Comparison of ENCODE assay signal across 8 mouse cellular contexts in the genomic region with DNA sequence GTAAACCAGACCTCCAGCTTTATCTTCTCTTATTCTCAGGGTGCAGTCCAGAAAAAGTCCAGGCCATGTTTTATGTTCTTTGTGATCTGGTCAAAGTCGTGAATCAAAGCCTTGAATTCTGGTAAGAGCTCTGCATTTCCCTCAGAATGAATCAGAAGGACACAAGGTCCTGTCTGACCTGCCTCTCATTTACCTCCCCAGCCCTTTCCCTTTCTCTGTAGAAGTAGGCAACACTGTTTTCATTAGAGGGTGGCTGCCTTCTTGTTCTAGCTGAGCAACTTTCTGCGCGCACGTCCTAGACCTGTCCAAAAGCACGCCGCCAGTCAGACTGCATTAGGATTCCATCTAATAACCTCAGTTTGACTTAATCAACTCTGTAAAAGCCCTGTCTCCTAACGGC. TPM values are rescaled to one million over a fixed set of nuclear protein-coding genes. Genes with fewer than 3 reads are reported as not detected.
DNase-seq lines count a peak whose midpoint lies in the region; ATAC-seq and TF ChIP-seq lines count a peak whose summit lies in the region.

No protein-coding gene starts in this region.

- no peaks in the 10 kb centered on the region for H3K9me3 ChIP-seq in erythroblast, embryonic 14.5 days (ENCODE audit: control insufficient read depth, low read length)
- no peaks in the 10 kb centered on the region for H3K9me3 ChIP-seq in MEL (replicated peaks; ENCODE audit: insufficient read depth, low read length)
- H3K9me3 ChIP-seq in forebrain, embryonic 15.5 days: no peaks in the 10 kb centered on the region
- no peaks in the 10 kb centered on the region for H3K9me3 ChIP-seq in liver, embryonic 11.5 days (ENCODE audit: control insufficient read depth, low read length)

- no peak for TF ChIP-seq POLR2A in MEL (IDR thresholded peaks at IDR 0.05; ENCODE audit: control insufficient read depth in 1 of 2, insufficient read depth in 1 of 2, low read depth in 1 of 2, low read length in 2 of 2, poor library complexity in 1 of 2)

- no peak for TF ChIP-seq CTCF in MEL (IDR thresholded peaks at IDR 0.05 in 2 of 3, conservative IDR thresholded peaks at IDR 0.05 in 1 of 3; ENCODE audit: control insufficient read depth in 1 of 3, insufficient read depth in 1 of 3, low read depth in 2 of 3, low read length in 3 of 3, poor library complexity in 1 of 3, severe bottlenecking in 1 of 3)

- no peak for ATAC-seq in erythroblast, adult 5-6 weeks (replicated peaks; ENCODE audit: low FRiP score, poor library complexity, severe bottlenecking)
- no peak for ATAC-seq in forebrain, embryonic 15.5 days (replicated peaks)
- ATAC-seq in liver, embryonic 11.5 days (replicated peaks; ENCODE audit: low FRiP score): no peak

- peak overlapping the region; percentile 95 for H3K9ac ChIP-seq in MEL (ENCODE audit: control insufficient read depth, low read depth, low read length, poor library complexity, severe bottlenecking)
- peak overlapping the region; percentile 65 for H3K9ac ChIP-seq in forebrain, embryonic 15.5 days (replicated peaks)
- peak overlapping the region; percentile 87 for H3K9ac ChIP-seq in liver, embryonic 11.5 days (ENCODE audit: low read depth, low read length)

- H3K4me2 ChIP-seq in forebrain, embryonic 15.5 days (replicated peaks): peak overlapping the region; percentile 36
- peak overlapping the region; percentile 83 for H3K4me2 ChIP-seq in liver, embryonic 11.5 days

- H3K27ac ChIP-seq in MEL (ENCODE audit: control insufficient read depth, low read depth, low read length): peak overlapping the region; percentile 100
- peak overlapping the region; percentile 100 for H3K27ac ChIP-seq in forebrain, embryonic 15.5 days (replicated peaks)
- H3K27ac ChIP-seq in liver, embryonic 11.5 days (ENCODE audit: low read depth, low read length): peak overlapping the region; percentile 99

- peak overlapping the region; percentile 88 for H3K4me3 ChIP-seq in erythroblast, embryonic 14.5 days (replicated peaks)
- H3K4me3 ChIP-seq in MEL (ENCODE audit: control insufficient read depth in 1 of 2, insufficient read depth in 1 of 2, low read depth in 2 of 2, low read length in 2 of 2): peak overlapping the region; percentile 48 to 78
- peak overlapping the region; percentile 71 for H3K4me3 ChIP-seq in forebrain, embryonic 15.5 days
- H3K4me3 ChIP-seq in liver, embryonic 11.5 days (ENCODE audit: low read depth, low read length): peak overlapping the region; percentile 60

- DNase-seq in MEL (ENCODE audit: low read depth, low spot score): peak; percentile 73
- peak; percentile 35 for DNase-seq in liver, embryonic 11.5 days (ENCODE audit: low spot score)
- no peak for DNase-seq in layer of hippocampus, adult 18-20 months (ENCODE audit: low spot score in 2 of 2)
- no peak for DNase-seq in layer of hippocampus, postnatal 14 days (ENCODE audit: low spot score in 2 of 2)
- DNase-seq in right cerebral cortex, postnatal 14 days: no peak

- H3K27me3 ChIP-seq in erythroblast, embryonic 14.5 days (ENCODE audit: control insufficient read depth): no peaks in the 10 kb centered on the region
- H3K27me3 ChIP-seq in MEL (ENCODE audit: control insufficient read depth in 1 of 2, insufficient read depth in 2 of 2, low read length in 2 of 2): no peaks in the 10 kb centered on the region
- no peaks in the 10 kb centered on the region for H3K27me3 ChIP-seq in forebrain, embryonic 15.5 days
- no peaks in the 10 kb centered on the region for H3K27me3 ChIP-seq in liver, embryonic 11.5 days (replicated peaks; ENCODE audit: control insufficient read depth, insufficient read depth, low read length)

- WGBS in forebrain, embryonic 15.5 days: 20% methylated on average over 7 of the region's 7 CpGs
- WGBS in liver, embryonic 11.5 days: 37% methylated on average over 7 of the region's 7 CpGs

- no peak for TF ChIP-seq EP300 in MEL (IDR thresholded peaks at IDR 0.05; ENCODE audit: low read depth in 1 of 2, low read length in 2 of 2)

- H3K36me3 ChIP-seq in erythroblast, embryonic 14.5 days (ENCODE audit: control insufficient read depth): peaks cover 6% of the 10 kb centered on the region
- H3K36me3 ChIP-seq in MEL (ENCODE audit: control insufficient read depth in 1 of 2, insufficient read depth in 2 of 2, low read length in 2 of 2): peaks cover 0 to 6% of the 10 kb centered on the region in 2 experiments; a peak in 1 of 4 replicates
- H3K36me3 ChIP-seq in forebrain, embryonic 15.5 days: no peaks in the 10 kb centered on the region
- H3K36me3 ChIP-seq in liver, embryonic 11.5 days (ENCODE audit: control insufficient read depth, insufficient read depth, low read length): no peaks in the 10 kb centered on the region

- no peak for TF ChIP-seq RAD21 in MEL (IDR thresholded peaks at IDR 0.05; ENCODE audit: low read depth, low read length)

- peaks cover 3% of the 10 kb centered on the region; the same call in 1 of the 2 replicates for H3K79me2 ChIP-seq in MEL (ENCODE audit: control insufficient read depth, insufficient read depth, low read length, poor library complexity)

- H3K4me1 ChIP-seq in erythroblast, embryonic 14.5 days (ENCODE audit: control insufficient read depth): peaks cover 57% of the 10 kb centered on the region
- H3K4me1 ChIP-seq in MEL (ENCODE audit: control insufficient read depth in 1 of 2, insufficient read depth in 2 of 2, low read length in 2 of 2): peaks cover 2 to 8% of the 10 kb centered on the region in 2 experiments; a peak in 3 of 4 replicates
- peaks cover 28% of the 10 kb centered on the region for H3K4me1 ChIP-seq in forebrain, embryonic 15.5 days
- H3K4me1 ChIP-seq in liver, embryonic 11.5 days (replicated peaks; ENCODE audit: control insufficient read depth, insufficient read depth, low read length): peaks cover 7% of the 10 kb centered on the region

TF ChIP-seq in MEL, 35 proteins besides CTCF, POLR2A, EP300 and RAD21:
- no peak for TF ChIP-seq BHLHE40 (IDR thresholded peaks at IDR 0.05; ENCODE audit: borderline replicate concordance, low read depth, low read length)
- no peak for TF ChIP-seq TCF12 (IDR thresholded peaks at IDR 0.05; ENCODE audit: low read depth, low read length)
- TF ChIP-seq TBP (IDR thresholded peaks at IDR 0.05; ENCODE audit: low read depth, low read length): peak; percentile 31; the same call in 1 of the 2 replicates
- peak; percentile 40; the same call in 1 of the 2 replicates for TF ChIP-seq GATA1 (IDR thresholded peaks at IDR 0.05; ENCODE audit: low read depth, low read length)

RNA-seq across cellular contexts. Expression of a gene that starts 0.8 kb away (rescaled TPM):
- polyA plus RNA-seq in erythroblast, embryonic 14.5 days (2012): 25.2 and 37.9 TPM in 2 replicates
- 114 and 144 TPM in 2 replicates for total RNA-seq in erythroblast, adult 5-6 weeks (2015; ENCODE audit: low replicate concordance)
- 181 and 340 TPM in 2 replicates for total RNA-seq in erythroblast, adult 5-6 weeks (2017; ENCODE audit: low replicate concordance)
- 211 and 225 TPM in 2 replicates for total RNA-seq in MEL (2012; rRNA removed)
- 100 to 1,000 TPM; 215 to 219 TPM for polyA plus RNA-seq in MEL (2012; ENCODE audit: insufficient read depth in 1 of 2, insufficient read length in 2 of 2, low read depth in 1 of 2, low replicate concordance in 2 of 2, missing spikeins in 1 of 2)
- polyA plus RNA-seq in forebrain, embryonic 15.5 days (2015; fragmentation: Nextera tagmentation; extraction: Ambion mirVana): 191 and 194 TPM in 2 replicates
- polyA plus RNA-seq in liver, embryonic 11.5 days (2014; fragmentation: Nextera tagmentation; extraction: Ambion mirVana): 207 and 219 TPM in 2 replicates
- 10 to 100 TPM; 40.5 to 41.4 TPM for total RNA-seq in layer of hippocampus, adult 18-20 months (2021)
- 10 to 100 TPM; 29.6 to 38.5 TPM for total RNA-seq in layer of hippocampus, postnatal 14 days (2021)

RNA-seq across cellular contexts. Expression of a gene that starts 56.4 kb away (rescaled TPM):
- polyA plus RNA-seq in erythroblast, embryonic 14.5 days (2012): 18.7 and 21.2 TPM in 2 replicates
- 113 and 194 TPM in 2 replicates for total RNA-seq in erythroblast, adult 5-6 weeks (2015; ENCODE audit: low replicate concordance)
- total RNA-seq in erythroblast, adult 5-6 weeks (2017; ENCODE audit: low replicate concordance): 46.6 and 48.1 TPM in 2 replicates
- 497 and 556 TPM in 2 replicates for total RNA-seq in MEL (2012; rRNA removed)
- polyA plus RNA-seq in MEL (2012; ENCODE audit: insufficient read depth in 1 of 2, insufficient read length in 2 of 2, low read depth in 1 of 2, low replicate concordance in 2 of 2, missing spikeins in 1 of 2): 100 to 1,000 TPM; 368 to 868 TPM
- 447 and 482 TPM in 2 replicates for polyA plus RNA-seq in forebrain, embryonic 15.5 days (2015; fragmentation: Nextera tagmentation; extraction: Ambion mirVana)
- polyA plus RNA-seq in liver, embryonic 11.5 days (2014; fragmentation: Nextera tagmentation; extraction: Ambion mirVana): 481 and 504 TPM in 2 replicates
- total RNA-seq in layer of hippocampus, adult 18-20 months (2021): 100 to 1,000 TPM; 505 to 506 TPM
- 100 to 1,000 TPM; 567 to 579 TPM for total RNA-seq in layer of hippocampus, postnatal 14 days (2021)

Comparison
In these comparisons a context has a peak if more than half of its experiments do, and no peak if none do; other contexts are left out.
1. DNase-seq: peak in MEL (single experiment) and liver, embryonic 11.5 days (single experiment); none in layer of hippocampus, adult 18-20 months (0 of 2), layer of hippocampus, postnatal 14 days (0 of 2) and right cerebral cortex, postnatal 14 days (single experiment).
2. Peak in every context shown above with its lines, with median percentiles within 50 percentile points of each other: H3K4me3 ChIP-seq, H3K27ac ChIP-seq and H3K9ac ChIP-seq.